Mouse (Mus musculus): Measurements from ENCODE around the gene Polr1a.

DNA sequence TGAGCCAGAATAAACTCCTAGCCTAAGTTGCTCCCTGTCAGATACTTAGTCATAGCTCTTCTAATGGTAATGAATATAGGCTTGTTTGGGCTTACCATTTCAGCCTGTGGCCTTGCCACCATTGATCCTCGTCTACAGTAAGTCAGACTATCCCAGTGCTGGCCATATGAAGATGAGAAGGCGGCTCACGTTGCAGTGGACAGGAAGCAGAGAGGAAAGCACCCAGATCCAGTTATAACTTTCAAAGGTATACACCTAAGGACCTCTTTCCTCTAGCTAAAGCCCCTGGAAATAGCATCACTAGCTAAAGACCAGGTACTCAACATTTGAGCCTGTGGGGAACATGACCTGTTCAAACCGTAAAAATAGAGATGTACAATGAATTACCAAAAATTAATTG lies 77.1 kb downstream of the Polr1a start:
- TF ChIP-seq POLR2A (IDR thresholded peaks at IDR 0.05; ENCODE audit: extremely low read depth, insufficient read depth, low read length) (no peak), CTCF (IDR thresholded peaks at IDR 0.05; ENCODE audit: extremely low read depth, insufficient read depth, low read length) (no peak)

Data from cortical plate, adult 2 months (tissue).